Mouse (Mus musculus) adrenal gland, postnatal 36 days (tissue): ENCODE data around the gene Insyn1. TPM values are rescaled to one million over a fixed set of nuclear protein-coding genes. Genes with fewer than 3 reads are reported as not detected.
A peak's percentile ranks its signal among the peaks of the same experiment; 100 is the strongest.

Experiments
- DNase-seq, 2 experiments: peaks; one replicate each; pipeline ENCODE4 v3.0.0; 2021; ENCODE audit warnings: mixed read lengths in 1 of 2
- total RNA-seq, 2 experiments: library from RNA; stranded (reverse); gene quantifications; 2 replicates each; pipeline ENCODE4 v1.2.3; 2021

Insyn1 gene
- total RNA-seq, 2 experiments from 2014 or later = 8.3 to 10.6 TPM

DNA sequence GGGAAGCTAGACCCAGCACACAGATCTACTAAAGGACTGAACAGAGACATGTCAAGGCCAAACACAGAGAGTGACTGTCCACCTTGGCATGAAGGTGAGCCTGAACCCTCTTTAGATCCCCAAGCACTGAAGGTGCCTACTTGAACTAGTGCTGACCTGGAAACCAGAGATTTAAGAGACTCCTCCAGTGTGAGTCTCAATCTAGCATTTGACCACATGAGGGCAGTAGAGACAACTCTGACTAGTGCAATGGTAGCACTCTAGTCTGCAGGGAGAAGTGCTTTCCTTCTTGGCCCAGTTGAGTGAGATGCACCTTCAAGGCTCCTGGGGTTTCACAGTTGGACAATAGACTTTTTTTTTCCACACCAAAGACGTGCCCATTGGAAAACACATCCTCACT lies 46.4 kb downstream of the Insyn1 start:
- DNase-seq = peak in 1 of 2 experiments; percentile 67

DNA sequence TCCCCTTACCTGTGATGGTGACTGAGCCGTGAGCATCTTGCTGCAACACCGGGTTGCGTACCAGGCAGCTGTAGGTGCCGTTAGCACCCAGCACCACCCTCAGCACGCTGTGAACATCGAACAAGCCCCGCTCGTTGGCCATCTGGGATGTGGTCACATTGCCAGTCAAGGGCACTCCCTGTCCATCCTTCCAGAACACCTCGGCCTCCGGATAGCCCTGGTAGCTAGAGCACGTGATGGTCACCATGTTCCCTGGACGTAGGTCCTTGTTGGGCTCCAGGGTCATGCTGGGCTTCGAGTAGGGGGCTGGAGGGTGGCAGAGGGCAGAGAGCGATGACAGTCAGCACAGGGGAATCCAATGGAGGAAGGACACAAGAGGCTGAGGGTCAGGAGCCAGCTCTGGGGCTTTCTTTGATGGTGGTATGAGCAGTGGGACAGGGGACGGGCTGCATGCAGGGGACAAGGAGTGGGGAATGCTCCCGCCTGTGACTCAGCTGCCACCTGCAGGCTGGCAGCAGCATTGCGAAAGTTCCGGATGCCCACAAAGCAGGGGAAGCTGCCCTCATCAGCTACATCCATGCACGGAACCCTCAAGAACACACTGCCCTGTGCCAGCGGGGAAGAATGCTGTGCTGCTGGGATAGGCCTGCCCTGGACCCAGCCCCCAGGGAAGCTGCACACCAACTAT lies 47.2 kb downstream of the Insyn1 start:
- peak in 1 of 2 experiments; percentile 49 for DNase-seq

DNA sequence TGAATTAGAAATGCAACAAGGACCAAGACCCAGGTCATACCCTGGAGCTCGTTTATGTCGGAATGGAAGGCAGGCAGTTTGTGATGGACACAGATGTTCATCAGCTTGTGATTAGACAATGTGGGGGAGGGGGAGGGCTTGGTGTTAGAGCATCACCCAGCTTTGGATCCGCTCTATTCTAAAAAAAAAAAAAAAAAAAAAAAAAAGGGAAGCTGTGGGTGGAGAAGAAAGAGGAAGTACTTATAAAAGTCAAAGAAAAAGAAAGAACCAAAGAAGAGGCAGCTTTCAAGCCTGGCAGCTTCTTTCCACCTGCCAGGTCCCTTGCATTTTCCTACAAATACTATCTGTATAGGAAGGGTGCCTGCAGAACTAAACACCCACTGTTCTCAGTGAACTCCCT lies 49.4 kb downstream of the Insyn1 start:
- no peak for DNase-seq

GRCm38 (mm10) chr9:58539886-58540285 lies 51.5 kb downstream of the Insyn1 start:
- DNase-seq = peak; percentile 45 to 47

- DNase-seq = peak; percentile 91 to 92
Measured at GRCm38 (mm10) chr9:58541895-58542338, 53.5 kb downstream of the Insyn1 start.

GRCm38 (mm10) chr9:58544879-58545324 lies 56.5 kb downstream of the Insyn1 start:
- peak in 1 of 2 experiments; percentile 30 for DNase-seq

DNA sequence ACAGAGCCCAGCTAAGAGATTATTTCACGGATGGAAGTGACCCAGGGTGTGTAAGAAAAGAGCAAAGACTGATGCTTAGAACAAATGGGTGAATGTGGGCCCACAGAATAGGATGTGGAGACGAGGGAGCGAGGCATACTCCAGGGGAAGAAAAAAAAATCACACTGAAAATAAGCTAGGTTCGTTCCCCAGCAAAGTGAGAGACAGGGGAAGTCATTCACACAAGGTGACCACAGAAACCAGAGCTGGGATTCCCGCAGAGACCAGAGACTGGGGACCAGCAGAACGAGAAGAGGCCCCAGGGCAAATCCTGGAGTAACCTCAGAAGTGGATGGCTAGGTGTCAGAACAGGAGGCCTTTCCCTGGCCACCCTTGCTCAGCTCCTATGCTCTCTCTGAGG lies 57.0 kb downstream of the Insyn1 start:
- no peak for DNase-seq

- DNase-seq = peak; percentile 47 to 55
Measured at GRCm38 (mm10) chr9:58546630-58547360, 58.4 kb downstream of the Insyn1 start.

DNA sequence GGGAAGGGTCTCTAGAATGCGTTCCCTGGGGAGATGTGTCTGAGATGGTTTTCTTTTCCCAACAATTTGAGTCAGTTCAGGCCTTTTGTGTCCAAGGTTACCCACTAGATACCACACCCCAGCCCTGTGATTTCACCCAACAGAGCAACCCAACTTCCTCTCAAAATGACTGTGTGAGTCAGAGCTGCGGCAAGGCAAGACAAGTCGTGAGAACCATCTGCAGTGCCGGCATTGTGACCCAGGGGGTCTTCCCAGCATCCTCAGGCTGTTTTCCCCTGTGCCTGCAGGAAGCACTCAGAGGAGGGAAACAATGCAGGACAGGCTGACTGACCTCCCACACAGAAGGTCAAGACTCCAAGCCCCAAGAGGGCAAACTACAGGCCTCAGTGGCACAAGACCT lies 60.5 kb downstream of the Insyn1 start:
- DNase-seq = peak; percentile 34 to 40

Other genes with a start within 250 kb of the Insyn1 start
- 10 to 100 TPM; 22.4 to 24.2 TPM for gene Pml, start 238.8 kb upstream of the Insyn1 start, total RNA-seq
- gene Stoml1, start 235.4 kb upstream of the Insyn1 start, total RNA-seq = 10 to 100 TPM; 15.7 to 19.2 TPM
- gene Loxl1, start 175.4 kb upstream of the Insyn1 start, total RNA-seq = 10 to 100 TPM; 22.9 to 33.9 TPM
- not detected for gene Tbc1d21, start 118.1 kb upstream of the Insyn1 start, total RNA-seq
- gene Cd276, start 66.8 kb downstream of the Insyn1 start, total RNA-seq = 10 to 100 TPM in 1 of 2 experiments, 1 to 10 TPM in 1; 9.7 to 12.6 TPM
- 100 to 1,000 TPM; 170 to 181 TPM for gene Nptn, start 93.6 kb downstream of the Insyn1 start, total RNA-seq